Mouse (Mus musculus) MEL (cell line): ENCODE data around the gene Nipa1. TPM values are rescaled to one million over a fixed set of nuclear protein-coding genes. Genes with fewer than 3 reads are reported as not detected.

Experiments
- DNase-seq: peaks from one replicate; pipeline ENCODE4 v3.0.0; 2011; ENCODE audit warnings: low read depth, low spot score
- H3K27ac ChIP-seq: 2 replicates; pipeline ENCODE4 v1.5.1; 2012; ENCODE audit warnings: low read depth, mild to moderate bottlenecking, control low read depth, low read length, moderate library complexity; ENCODE audit not compliant: control insufficient read depth
- H3K27me3 ChIP-seq, 2 experiments: fragments of 150-350 bp in 1 of 2; sonication (generic) in 1 of 2; 2 replicates each; pipeline ENCODE4 v1.6.1; 2012; ENCODE audit warnings: low read length in 2 of 2, mild to moderate bottlenecking in 2 of 2, improper control_type of control experiment in 1 of 2, moderate library complexity in 1 of 2; ENCODE audit not compliant: insufficient read depth in 2 of 2, control insufficient read depth in 1 of 2
- H3K36me3 ChIP-seq, 2 experiments: 2 replicates each; pipeline ENCODE4 v1.6.1; 2012 to 2014; ENCODE audit warnings: low read length in 2 of 2, improper control_type of control experiment in 1 of 2, inconsistent platforms in 1 of 2, mild to moderate bottlenecking in 1 of 2; ENCODE audit not compliant: insufficient read depth in 2 of 2, control insufficient read depth in 1 of 2
- H3K4me1 ChIP-seq, 2 experiments: fragments of 150-350 bp in 1 of 2; sonication (generic) in 1 of 2; 2 replicates each; pipeline ENCODE4 v1.6.1; 2012; ENCODE audit warnings: low read length in 2 of 2, improper control_type of control experiment in 1 of 2, mild to moderate bottlenecking in 1 of 2; ENCODE audit not compliant: insufficient read depth in 2 of 2, control insufficient read depth in 1 of 2
- H3K4me3 ChIP-seq, 2 experiments: fragments of 150-350 bp in 1 of 2; sonication (generic) in 1 of 2; 2 replicates each; pipeline ENCODE4 v1.5.1; 2012; ENCODE audit warnings: low read depth in 2 of 2, low read length in 2 of 2, mild to moderate bottlenecking in 2 of 2, moderate library complexity in 2 of 2, control low read depth in 1 of 2, improper control_type of control experiment in 1 of 2; ENCODE audit not compliant: control insufficient read depth in 1 of 2, insufficient read depth in 1 of 2
- H3K79me2 ChIP-seq: 2 replicates; pipeline ENCODE4 v1.6.1; 2012; ENCODE audit warnings: mild to moderate bottlenecking, low read length, moderate library complexity; ENCODE audit not compliant: control insufficient read depth, poor library complexity, insufficient read depth
- H3K9ac ChIP-seq: 2 replicates; pipeline ENCODE4 v1.6.1; 2012; ENCODE audit warnings: low read depth, mild to moderate bottlenecking, control low read depth, low read length, moderate library complexity; ENCODE audit not compliant: control insufficient read depth, poor library complexity, severe bottlenecking
- H3K9me3 ChIP-seq: fragments of 150-350 bp; sonication (generic); replicated peaks from 2 replicates; pipeline ENCODE4 v1.6.1; 2012; ENCODE audit warnings: mild to moderate bottlenecking, low read length, improper control_type of control experiment, moderate library complexity; ENCODE audit not compliant: insufficient read depth
- BHLHE40 ChIP-seq: IDR thresholded peaks from 2 replicates; pipeline ENCODE4 v1.6.1; 2012; ENCODE audit warnings: low read depth, mild to moderate bottlenecking, inconsistent platforms, low read length, improper control_type of control experiment, borderline replicate concordance
- CHD2 ChIP-seq: IDR thresholded peaks from 2 replicates; pipeline ENCODE4 v1.6.1; 2011; ENCODE audit warnings: low read length, improper control_type of control experiment
- CTCF ChIP-seq, 3 experiments: IDR thresholded peaks in 2 of 3; conservative IDR thresholded peaks in 1 of 3; 2 replicates each; pipeline ENCODE4 v1.5.1; 2011 to 2012; ENCODE audit warnings: low read length in 3 of 3, low read depth in 2 of 3, mild to moderate bottlenecking in 2 of 3, improper control_type of control experiment in 1 of 3, inconsistent platforms in 1 of 3, mixed read lengths in 1 of 3, moderate library complexity in 1 of 3; ENCODE audit not compliant: control insufficient read depth in 1 of 3, insufficient read depth in 1 of 3, poor library complexity in 1 of 3, severe bottlenecking in 1 of 3
- ELF1 ChIP-seq: IDR thresholded peaks from 2 replicates; pipeline ENCODE4 v1.6.1; 2014; ENCODE audit warnings: low read depth, mild to moderate bottlenecking, inconsistent platforms, low read length, improper control_type of control experiment, moderate library complexity
- EP300 ChIP-seq, 2 experiments: IDR thresholded peaks; 2 replicates each; pipeline ENCODE4 v1.6.1; 2011; ENCODE audit warnings: improper control_type of control experiment in 2 of 2, low read length in 2 of 2, low read depth in 1 of 2, mild to moderate bottlenecking in 1 of 2
- HCFC1 ChIP-seq: IDR thresholded peaks from 2 replicates; pipeline ENCODE4 v1.6.1; 2012; ENCODE audit warnings: low read depth, mild to moderate bottlenecking, inconsistent platforms, low read length, improper control_type of control experiment, moderate library complexity
- JUND ChIP-seq: IDR thresholded peaks from 2 replicates; pipeline ENCODE4 v1.6.1; 2011; ENCODE audit warnings: low read depth, mild to moderate bottlenecking, improper control_type of control experiment, low read length
- KAT2A ChIP-seq: conservative IDR thresholded peaks from 2 replicates; pipeline ENCODE4 v1.6.1; 2012; ENCODE audit warnings: low read depth, low read length, improper control_type of control experiment, inconsistent platforms
- MAFK ChIP-seq: IDR thresholded peaks from 2 replicates; pipeline ENCODE4 v1.6.1; 2011; ENCODE audit warnings: low read depth, mild to moderate bottlenecking, low read length, improper control_type of control experiment, borderline replicate concordance
- MAZ ChIP-seq: IDR thresholded peaks from 2 replicates; pipeline ENCODE4 v1.6.1; 2012; ENCODE audit warnings: low read depth, mild to moderate bottlenecking, inconsistent platforms, low read length, improper control_type of control experiment
- MEF2A ChIP-seq: IDR thresholded peaks from 2 replicates; pipeline ENCODE4 v1.6.1; 2014; ENCODE audit warnings: low read depth, mild to moderate bottlenecking, inconsistent platforms, low read length, improper control_type of control experiment; ENCODE audit not compliant: poor library complexity, insufficient replicate concordance, severe bottlenecking; ENCODE audit errors: extremely low read depth
- MXI1 ChIP-seq: IDR thresholded peaks from 2 replicates; pipeline ENCODE4 v1.6.1; 2011; ENCODE audit warnings: mild to moderate bottlenecking, low read depth, low read length, improper control_type of control experiment
- MYC ChIP-seq: IDR thresholded peaks from 2 replicates; pipeline ENCODE4 v1.6.1; 2011; ENCODE audit warnings: low read depth, mild to moderate bottlenecking, low read length, improper control_type of control experiment, moderate library complexity
- NRF1 ChIP-seq: IDR thresholded peaks from 2 replicates; pipeline ENCODE4 v1.6.1; 2014; ENCODE audit warnings: low read depth, mild to moderate bottlenecking, inconsistent platforms, low read length, improper control_type of control experiment, moderate library complexity; ENCODE audit not compliant: poor library complexity, insufficient read depth, severe bottlenecking
- POLR2A ChIP-seq, 2 experiments: IDR thresholded peaks; 2 replicates each; pipeline ENCODE4 v1.6.1; 2011 to 2012; ENCODE audit warnings: low read length in 2 of 2, mild to moderate bottlenecking in 2 of 2, control low read depth in 1 of 2, improper control_type of control experiment in 1 of 2, low read depth in 1 of 2, moderate library complexity in 1 of 2; ENCODE audit not compliant: control insufficient read depth in 1 of 2, insufficient read depth in 1 of 2, poor library complexity in 1 of 2
- POLR2AphosphoS2 ChIP-seq: IDR thresholded peaks from 2 replicates; pipeline ENCODE4 v1.6.1; 2011; ENCODE audit warnings: low read length, improper control_type of control experiment
- POLR2AphosphoS5 ChIP-seq: IDR thresholded peaks from 2 replicates; pipeline ENCODE4 v1.6.1; 2012; ENCODE audit warnings: low read depth, borderline replicate concordance, mild to moderate bottlenecking, inconsistent platforms, low read length, moderate library complexity, mixed read lengths
- RAD21 ChIP-seq: IDR thresholded peaks from 2 replicates; pipeline ENCODE4 v1.6.1; 2011; ENCODE audit warnings: mild to moderate bottlenecking, low read depth, low read length, improper control_type of control experiment
- RCOR1 ChIP-seq: IDR thresholded peaks from 2 replicates; pipeline ENCODE4 v1.6.1; 2012; ENCODE audit warnings: low read depth, mild to moderate bottlenecking, inconsistent platforms, low read length, improper control_type of control experiment
- SIN3A ChIP-seq: IDR thresholded peaks from 2 replicates; pipeline ENCODE4 v1.6.1; 2012; ENCODE audit warnings: low read length, improper control_type of control experiment, inconsistent platforms
- SMC3 ChIP-seq: IDR thresholded peaks from 2 replicates; pipeline ENCODE4 v1.6.1; 2011; ENCODE audit warnings: low read depth, low read length, improper control_type of control experiment
- TAL1 ChIP-seq: IDR thresholded peaks from 2 replicates; pipeline ENCODE4 v1.6.1; 2012; ENCODE audit warnings: mild to moderate bottlenecking, inconsistent platforms, low read length, moderate library complexity, mixed read lengths
- TBP ChIP-seq: IDR thresholded peaks from 2 replicates; pipeline ENCODE4 v1.8.0; 2011; ENCODE audit warnings: low read depth, low read length, improper control_type of control experiment
- TCF12 ChIP-seq: IDR thresholded peaks from 2 replicates; pipeline ENCODE4 v1.6.1; 2014; ENCODE audit warnings: low read depth, mild to moderate bottlenecking, inconsistent platforms, low read length, improper control_type of control experiment, moderate library complexity
- USF1 ChIP-seq: IDR thresholded peaks from 2 replicates; pipeline ENCODE4 v1.6.1; 2014; ENCODE audit warnings: low read depth, mild to moderate bottlenecking, inconsistent platforms, low read length, improper control_type of control experiment, moderate library complexity
- USF2 ChIP-seq, 2 experiments: IDR thresholded peaks; 2 replicates each; pipeline ENCODE4 v1.6.1; 2011 to 2012; ENCODE audit warnings: improper control_type of control experiment in 2 of 2, low read length in 2 of 2, borderline replicate concordance in 1 of 2, inconsistent platforms in 1 of 2, low read depth in 1 of 2, mild to moderate bottlenecking in 1 of 2; ENCODE audit not compliant: insufficient read depth in 1 of 2
- ZC3H11A ChIP-seq: IDR thresholded peaks from 2 replicates; pipeline ENCODE4 v1.6.1; 2012; ENCODE audit warnings: low read depth, mild to moderate bottlenecking, inconsistent platforms, low read length, improper control_type of control experiment
- ZKSCAN1 ChIP-seq: IDR thresholded peaks from 2 replicates; pipeline ENCODE4 v1.6.1; 2012; ENCODE audit warnings: low read depth, mild to moderate bottlenecking, inconsistent platforms, low read length, improper control_type of control experiment, moderate library complexity
- ZMIZ1 ChIP-seq: IDR thresholded peaks from 2 replicates; pipeline ENCODE4 v1.6.1; 2012; ENCODE audit warnings: low read depth, mild to moderate bottlenecking, inconsistent platforms, low read length, improper control_type of control experiment, moderate library complexity
- ZNF384 ChIP-seq: IDR thresholded peaks from 2 replicates; pipeline ENCODE4 v1.6.1; 2012; ENCODE audit warnings: low read depth, mild to moderate bottlenecking, inconsistent platforms, low read length, improper control_type of control experiment
- polyA plus RNA-seq, 2 experiments: library from polyadenylated mRNA; stranded (reverse) in 1 of 2; unstranded in 1 of 2; fragments of >175 nt in 1 of 2; fragments of >200 nt in 1 of 2; gene quantifications; 2 replicates each; pipeline versions ENCODE4 v1.2.1 to v1.2.4; 2012; ENCODE audit warnings: low replicate concordance in 2 of 2, low read depth in 1 of 2; ENCODE audit not compliant: insufficient read length in 2 of 2, insufficient read depth in 1 of 2, missing spikeins in 1 of 2
- total RNA-seq: library from RNA; depleted of rRNA; stranded (reverse); fragments of 300-350 nt; gene quantifications from 2 replicates; pipeline ENCODE4 v1.2.3, GENCODE M21; 2012

Nipa1 gene
- total and polyA plus RNA-seq, 3 experiments = 13.0 to 14.8 TPM; not detected in 1

DNA sequence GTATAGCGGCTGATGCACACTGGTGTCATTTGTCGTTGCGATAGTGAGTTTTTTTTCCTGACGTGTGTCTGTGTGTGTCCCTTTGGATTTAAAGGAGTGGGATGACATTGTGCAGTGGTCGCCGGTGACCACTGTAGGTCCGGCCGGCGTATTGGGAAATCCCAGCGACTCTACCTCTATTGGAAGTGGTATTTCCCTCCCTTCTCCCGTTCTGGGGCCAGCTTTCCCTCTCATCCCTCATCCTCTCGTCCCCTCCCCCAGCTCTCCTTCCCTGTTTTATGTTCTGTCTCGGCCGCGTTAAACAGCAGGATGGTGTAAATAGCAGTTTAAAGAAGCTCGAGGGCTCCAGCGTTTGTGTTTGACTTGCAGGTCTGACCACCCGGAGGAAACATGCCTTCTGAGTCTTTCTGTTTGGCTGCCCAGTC is 30.7 kb upstream of the Nipa1 start:
- Histone ChIP-seq H3K27me3 (no peaks in the 10 kb centered on the region), H3K27ac (peak overlapping the region; percentile 33), H3K36me3 (peaks cover 0 to 20% of the 10 kb centered on the region in 2 experiments; a peak in 3 of 4 replicates), H3K4me3 (peak overlapping the region; percentile 83 to 95), H3K79me2 (peaks cover 16% of the 10 kb centered on the region), H3K9ac (peak overlapping the region; percentile 74), H3K4me1 (peaks cover 4 to 12% of the 10 kb centered on the region in 2 experiments), H3K9me3 (no peaks in the 10 kb centered on the region)
- TF ChIP-seq SIN3A (no peak; the same call in 1 of the 2 replicates), EP300 (IDR thresholded peaks at IDR 0.05; ENCODE audit: low read depth in 1 of 2, low read length in 2 of 2) (no peak), KAT2A (no peak), SMC3 (no peak), ELF1 (no peak), ZKSCAN1 (no peak), POLR2AphosphoS5 (no peak)
- peak; percentile 53 for DNase-seq

DNA sequence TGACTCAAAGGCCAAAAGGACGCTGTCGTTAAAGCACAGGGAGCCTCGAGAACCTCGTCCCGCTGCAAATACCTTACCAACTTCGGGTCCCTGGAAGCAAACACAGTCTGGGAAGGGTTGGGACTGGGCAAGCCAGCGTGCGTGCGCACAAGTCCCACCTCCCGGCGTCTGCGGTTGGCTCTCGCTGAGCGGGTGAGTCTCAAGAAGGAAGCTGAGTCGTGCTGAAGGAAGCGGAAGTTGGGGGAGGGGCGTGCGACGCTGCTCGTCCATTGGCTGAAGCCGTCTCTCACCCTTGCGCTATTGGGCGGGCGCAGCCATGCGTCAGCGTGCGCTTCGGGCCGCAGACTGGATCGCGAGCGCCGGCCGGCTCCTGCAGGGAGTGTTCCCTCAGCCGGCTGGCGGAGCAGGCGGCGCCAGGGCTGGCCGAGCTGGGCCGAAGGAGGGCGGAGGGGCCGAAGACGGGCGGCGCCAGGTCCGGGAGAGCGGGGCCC is 30.1 kb upstream of the Nipa1 start, which contains the start of gene Herc2:
TSS of gene Herc2 (plus strand) at position 366 of the 491 bp plus-strand sequence.
- H3K9me3 ChIP-seq = no peaks in the 10 kb centered on the region
- no peak for TF ChIP-seq CTCF (IDR thresholded peaks at IDR 0.05 in 2 of 3, conservative IDR thresholded peaks at IDR 0.05 in 1 of 3; ENCODE audit: control insufficient read depth in 1 of 3, insufficient read depth in 1 of 3, low read depth in 2 of 3, low read length in 3 of 3, poor library complexity in 1 of 3, severe bottlenecking in 1 of 3)
- TF ChIP-seq TAL1 = no peak
- TF ChIP-seq TBP = peak; percentile 63
- peak; percentile 86 for TF ChIP-seq HCFC1
- TF ChIP-seq MAFK = no peak
- TF ChIP-seq USF2 (IDR thresholded peaks at IDR 0.05; ENCODE audit: borderline replicate concordance in 1 of 2, insufficient read depth in 1 of 2, low read depth in 1 of 2, low read length in 2 of 2) = no peak
- TF ChIP-seq SMC3 = no peak
- peak; percentile 83 for TF ChIP-seq CHD2
- peak; percentile 71; the same call in 1 of the 2 replicates for TF ChIP-seq MAZ
- TF ChIP-seq TCF12 = peak; percentile 60
- peak; percentile 94 for TF ChIP-seq ZMIZ1
- TF ChIP-seq ZC3H11A = no peak
- no peak for TF ChIP-seq RAD21
- peak; percentile 80 for TF ChIP-seq NRF1
- no peak; a peak in 1 of 4 replicates for TF ChIP-seq EP300 (IDR thresholded peaks at IDR 0.05; ENCODE audit: low read depth in 1 of 2, low read length in 2 of 2)
- peak; percentile 67 for TF ChIP-seq KAT2A
- no peak for TF ChIP-seq ZNF384
- peak; percentile 95 for TF ChIP-seq ELF1
- TF ChIP-seq RCOR1 = no peak
- TF ChIP-seq JUND = no peak
- TF ChIP-seq POLR2A (IDR thresholded peaks at IDR 0.05; ENCODE audit: control insufficient read depth in 1 of 2, insufficient read depth in 1 of 2, low read depth in 1 of 2, low read length in 2 of 2, poor library complexity in 1 of 2) = peak; percentile 92 to 93
- no peak for TF ChIP-seq MEF2A
- TF ChIP-seq POLR2AphosphoS2 = peak; percentile 93
- no peak for TF ChIP-seq USF1
- TF ChIP-seq ZKSCAN1 = no peak
- TF ChIP-seq MXI1 = peak; percentile 88
- TF ChIP-seq BHLHE40 = no peak
- no peak; the same call in none of the 2 replicates for TF ChIP-seq MYC

More for the DNA sequence above, 30.1 kb upstream of the Nipa1 start, which contains the start of gene Herc2:
- DNase-seq = peak; percentile 100
- Histone ChIP-seq H3K27me3 (no peaks in the 10 kb centered on the region), H3K36me3 (peaks cover 0 to 20% of the 10 kb centered on the region in 2 experiments; a peak in 3 of 4 replicates), H3K79me2 (peaks cover 16% of the 10 kb centered on the region), H3K4me3 (peak within 1 kb of the TSS; percentile 95 to 96), H3K27ac (peak within 1 kb of the TSS; percentile 76), H3K9ac (peak within 1 kb of the TSS; percentile 90), H3K4me1 (peaks cover 4 to 12% of the 10 kb centered on the region in 2 experiments)
